Mouse (Mus musculus): ENCODE measurements around the gene Fyco1. TPM values are rescaled to one million over a fixed set of nuclear protein-coding genes. Genes with fewer than 3 reads are reported as not detected.
A peak's percentile ranks its signal among the peaks of the same experiment; 100 is the strongest.

The Fyco1 gene
- polyA plus RNA-seq, 1 experiment, result 10.3 TPM

DNA sequence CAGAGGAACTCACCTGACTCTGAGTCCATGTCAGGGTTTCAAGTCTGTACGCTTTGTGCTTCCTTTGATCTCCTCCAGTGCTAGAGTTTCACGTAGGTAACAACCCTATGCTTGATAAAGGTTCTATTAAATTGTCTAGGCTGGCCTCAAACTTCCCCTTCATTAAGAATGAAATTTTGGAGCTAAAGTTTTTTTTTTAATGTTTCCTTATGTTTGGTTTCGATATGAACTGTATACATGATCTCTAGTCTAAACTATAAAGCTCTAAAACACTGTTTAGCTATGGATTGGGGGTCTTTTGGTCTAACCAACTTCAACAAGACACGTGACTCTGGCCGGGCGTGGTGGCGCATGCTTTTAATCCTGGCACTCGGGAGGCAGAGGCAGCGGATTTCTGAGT is 10.2 kb upstream of the Fyco1 start, which contains the start of gene Xcr1:
TSS of gene Xcr1 (minus strand) at position 101 of the 400 bp plus-strand sequence.
- no peaks in the 10 kb centered on the region for H3K9me3 ChIP-seq (replicated peaks; ENCODE audit: control insufficient read depth, insufficient read depth, low read length, poor library complexity, severe bottlenecking)
- TF ChIP-seq CTCF (IDR thresholded peaks at IDR 0.05; ENCODE audit: low read depth, low read length) (no peak), POLR2A (IDR thresholded peaks at IDR 0.05; ENCODE audit: insufficient read depth, low read length) (no peak), EP300 (IDR thresholded peaks at IDR 0.05; ENCODE audit: insufficient read depth, low read depth, low read length) (no peak)
- no peaks in the 10 kb centered on the region for H3K36me3 ChIP-seq (ENCODE audit: control insufficient read depth, insufficient read depth, low read length, poor library complexity, severe bottlenecking)
- H3K27me3 ChIP-seq (ENCODE audit: control insufficient read depth, insufficient read depth, low read length, poor library complexity, severe bottlenecking), result no peaks in the 10 kb centered on the region
- no peaks in the 10 kb centered on the region for H3K4me1 ChIP-seq (ENCODE audit: control insufficient read depth, insufficient read depth, low read length)
- no peak within 1 kb of the TSS for H3K27ac ChIP-seq (ENCODE audit: insufficient read depth, low read length)
- H3K9ac ChIP-seq (ENCODE audit: low read depth, poor library complexity, severe bottlenecking), result no peak within 1 kb of the TSS
- no peak within 1 kb of the TSS for H3K4me3 ChIP-seq (ENCODE audit: low read depth, low read length)

DNA sequence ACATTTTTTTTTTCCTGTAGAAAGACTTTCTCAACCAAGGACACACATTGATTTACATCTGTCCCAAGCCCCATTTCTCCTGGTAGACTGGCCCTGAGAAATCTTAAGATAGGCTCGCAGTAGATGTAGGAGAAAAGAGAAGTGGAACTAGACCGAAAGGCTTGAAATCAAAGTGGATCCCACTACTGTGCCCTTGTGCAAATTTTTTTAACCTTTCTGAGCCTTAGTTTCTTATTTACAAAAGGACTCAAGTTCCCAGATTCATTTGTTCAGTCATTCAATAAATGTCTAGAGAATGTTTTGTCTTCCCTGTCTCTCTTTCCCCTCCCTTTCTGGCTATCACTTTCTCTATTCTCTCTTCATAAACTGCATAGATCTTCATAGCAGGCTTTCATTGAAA is 5.1 kb upstream of the Fyco1 start:
- TF ChIP-seq EP300 (IDR thresholded peaks at IDR 0.05; ENCODE audit: insufficient read depth, low read depth, low read length) (no peak), CTCF (IDR thresholded peaks at IDR 0.05; ENCODE audit: low read depth, low read length) (no peak), POLR2A (IDR thresholded peaks at IDR 0.05; ENCODE audit: insufficient read depth, low read length) (no peak)
- Histone ChIP-seq H3K27me3 (ENCODE audit: control insufficient read depth, insufficient read depth, low read length, poor library complexity, severe bottlenecking) (no peaks in the 10 kb centered on the region), H3K4me3 (ENCODE audit: low read depth, low read length) (no peak overlapping the region), H3K9ac (ENCODE audit: low read depth, poor library complexity, severe bottlenecking) (no peak overlapping the region), H3K4me1 (ENCODE audit: control insufficient read depth, insufficient read depth, low read length) (no peaks in the 10 kb centered on the region), H3K27ac (ENCODE audit: insufficient read depth, low read length) (no peak overlapping the region), H3K36me3 (ENCODE audit: control insufficient read depth, insufficient read depth, low read length, poor library complexity, severe bottlenecking) (no peaks in the 10 kb centered on the region), H3K9me3 (replicated peaks; ENCODE audit: control insufficient read depth, insufficient read depth, low read length, poor library complexity, severe bottlenecking) (no peaks in the 10 kb centered on the region)

GRCm38 (mm10) chr9:123852449-123853390 is 1.0 kb upstream of the Fyco1 start:
- TF ChIP-seq CTCF (IDR thresholded peaks at IDR 0.05; ENCODE audit: low read depth, low read length), result no peak
- TF ChIP-seq EP300 (IDR thresholded peaks at IDR 0.05; ENCODE audit: insufficient read depth, low read depth, low read length), result no peak
- TF ChIP-seq POLR2A (IDR thresholded peaks at IDR 0.05; ENCODE audit: insufficient read depth, low read length), result no peak
- Histone ChIP-seq H3K27me3 (ENCODE audit: control insufficient read depth, insufficient read depth, low read length, poor library complexity, severe bottlenecking) (no peaks in the 10 kb centered on the region), H3K27ac (ENCODE audit: insufficient read depth, low read length) (no peak overlapping the region), H3K9me3 (replicated peaks; ENCODE audit: control insufficient read depth, insufficient read depth, low read length, poor library complexity, severe bottlenecking) (no peaks in the 10 kb centered on the region), H3K9ac (ENCODE audit: low read depth, poor library complexity, severe bottlenecking) (no peak overlapping the region), H3K4me3 (ENCODE audit: low read depth, low read length) (no peak overlapping the region), H3K4me1 (ENCODE audit: control insufficient read depth, insufficient read depth, low read length) (peaks cover 1% of the 10 kb centered on the region), H3K36me3 (ENCODE audit: control insufficient read depth, insufficient read depth, low read length, poor library complexity, severe bottlenecking) (no peaks in the 10 kb centered on the region)

DNA sequence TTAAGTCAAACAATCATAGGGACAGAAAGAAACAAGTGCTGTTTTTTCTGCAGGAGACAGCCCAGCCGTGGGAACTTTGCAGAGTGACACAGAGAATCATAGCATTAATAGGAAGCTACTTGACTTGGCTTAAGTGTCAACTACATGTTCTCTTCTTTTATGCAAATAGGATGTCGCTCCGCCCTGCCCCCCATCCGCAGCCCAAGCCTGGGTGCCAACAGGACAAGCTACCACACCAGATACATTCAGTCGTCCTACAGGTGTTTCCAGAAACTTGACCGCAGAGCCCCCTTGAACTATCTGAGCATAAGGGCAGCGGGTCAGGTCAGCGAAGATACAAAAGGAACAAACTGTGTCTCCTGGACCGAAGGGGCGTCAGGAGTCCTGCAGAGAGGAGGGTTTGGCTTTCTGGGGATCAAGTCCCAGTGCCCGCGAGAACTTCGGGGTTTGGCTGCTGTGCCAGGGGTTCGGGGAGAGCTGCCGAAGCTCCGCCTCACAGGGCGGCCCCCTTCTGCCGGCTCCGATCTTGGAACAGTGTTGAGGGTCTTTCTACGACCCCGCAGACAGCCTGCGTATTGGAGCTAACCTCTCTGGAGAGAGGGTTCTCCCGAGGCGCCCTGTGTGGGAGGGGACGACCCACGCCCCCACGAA is 512 bp downstream of the Fyco1 start:
- H3K9ac ChIP-seq (ENCODE audit: low read depth, poor library complexity, severe bottlenecking), result peak overlapping the region; percentile 72

DNA sequence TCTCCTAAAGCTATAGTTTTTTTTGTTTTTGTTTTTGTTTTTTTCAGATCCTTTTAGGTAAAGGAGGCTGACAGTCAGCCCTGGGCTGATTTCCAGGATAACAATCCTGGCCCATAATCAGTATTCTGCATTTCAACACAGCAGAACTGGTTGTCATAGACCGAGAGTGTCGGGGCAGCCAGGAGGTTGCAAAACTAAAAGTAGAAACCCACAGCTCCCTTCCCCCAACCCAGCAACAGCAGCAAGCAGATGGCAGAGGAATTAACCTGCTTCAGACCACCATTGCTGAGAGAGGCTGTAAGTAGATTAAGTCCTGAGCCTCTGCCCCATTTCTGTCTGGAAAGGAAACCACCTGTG is 1.0 kb downstream of the Fyco1 start:
- no peaks in the 10 kb centered on the region for H3K36me3 ChIP-seq (ENCODE audit: control insufficient read depth, insufficient read depth, low read length, poor library complexity, severe bottlenecking)
- no peak overlapping the region for H3K27ac ChIP-seq (ENCODE audit: insufficient read depth, low read length)
- peak overlapping the region; percentile 72 for H3K9ac ChIP-seq (ENCODE audit: low read depth, poor library complexity, severe bottlenecking)
- H3K4me3 ChIP-seq (ENCODE audit: low read depth, low read length), result peak overlapping the region; percentile 93; the same call in 1 of the 2 replicates
- H3K4me1 ChIP-seq (ENCODE audit: control insufficient read depth, insufficient read depth, low read length), result peaks cover 1% of the 10 kb centered on the region
- no peaks in the 10 kb centered on the region for H3K9me3 ChIP-seq (replicated peaks; ENCODE audit: control insufficient read depth, insufficient read depth, low read length, poor library complexity, severe bottlenecking)
- TF ChIP-seq EP300 (IDR thresholded peaks at IDR 0.05; ENCODE audit: insufficient read depth, low read depth, low read length) (no peak), CTCF (IDR thresholded peaks at IDR 0.05; ENCODE audit: low read depth, low read length) (no peak), POLR2A (IDR thresholded peaks at IDR 0.05; ENCODE audit: insufficient read depth, low read length) (no peak)
- no peaks in the 10 kb centered on the region for H3K27me3 ChIP-seq (ENCODE audit: control insufficient read depth, insufficient read depth, low read length, poor library complexity, severe bottlenecking)

More for the DNA sequence above, 512 bp downstream of the Fyco1 start:
- H3K9me3 ChIP-seq (replicated peaks; ENCODE audit: control insufficient read depth, insufficient read depth, low read length, poor library complexity, severe bottlenecking), result no peaks in the 10 kb centered on the region
- peak overlapping the region; percentile 93 for H3K4me3 ChIP-seq (ENCODE audit: low read depth, low read length)
- no peaks in the 10 kb centered on the region for H3K36me3 ChIP-seq (ENCODE audit: control insufficient read depth, insufficient read depth, low read length, poor library complexity, severe bottlenecking)
- TF ChIP-seq EP300 (IDR thresholded peaks at IDR 0.05; ENCODE audit: insufficient read depth, low read depth, low read length) (no peak), CTCF (IDR thresholded peaks at IDR 0.05; ENCODE audit: low read depth, low read length) (no peak), POLR2A (IDR thresholded peaks at IDR 0.05; ENCODE audit: insufficient read depth, low read length) (no peak)
- no peaks in the 10 kb centered on the region for H3K27me3 ChIP-seq (ENCODE audit: control insufficient read depth, insufficient read depth, low read length, poor library complexity, severe bottlenecking)
- no peak overlapping the region; the same call in 1 of the 2 replicates for H3K27ac ChIP-seq (ENCODE audit: insufficient read depth, low read length)
- peaks cover 1% of the 10 kb centered on the region for H3K4me1 ChIP-seq (ENCODE audit: control insufficient read depth, insufficient read depth, low read length)

All from ES-Bruce4 (cell line).